Mouse (Mus musculus) spleen, postnatal 14 days (tissue): ENCODE measurements around the gene Zbtb25.

Experiments
- DNase-seq, 2 experiments: peaks; one replicate each; pipeline ENCODE4 v3.0.0; 2021 to 2022; ENCODE audit warnings: low spot score in 2 of 2

The Zbtb25 gene

DNA sequence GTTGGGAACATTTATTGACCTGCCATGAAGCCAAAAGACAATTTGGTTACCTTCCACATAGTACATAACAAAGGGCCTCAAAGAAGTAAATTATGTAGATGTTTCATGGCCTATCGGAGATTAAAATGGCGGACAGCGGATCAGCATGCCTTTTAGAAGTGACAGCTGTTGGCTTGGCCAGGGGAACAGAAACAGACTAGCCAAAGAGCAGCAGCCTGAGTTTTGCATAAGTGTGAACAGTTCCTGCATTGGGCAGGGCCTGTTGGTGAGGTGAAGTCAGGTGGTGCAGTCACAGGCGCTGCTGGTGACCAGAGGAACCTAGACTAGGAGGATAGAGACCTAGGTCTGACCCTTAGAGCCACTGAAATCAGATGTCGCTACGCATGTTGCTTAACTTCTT lies 7.7 kb upstream of the Zbtb25 start:
- no peak for DNase-seq

- DNase-seq = no peak
These were observed 7.2 kb upstream of the Zbtb25 start for GRCm38 (mm10) chr12:76376649-76377048.

GRCm38 (mm10) chr12:76375506-76375905 lies 6.1 kb upstream of the Zbtb25 start:
- no peak for DNase-seq

GRCm38 (mm10) chr12:76374911-76375310 lies 5.5 kb upstream of the Zbtb25 start:
- DNase-seq = no peak

DNA sequence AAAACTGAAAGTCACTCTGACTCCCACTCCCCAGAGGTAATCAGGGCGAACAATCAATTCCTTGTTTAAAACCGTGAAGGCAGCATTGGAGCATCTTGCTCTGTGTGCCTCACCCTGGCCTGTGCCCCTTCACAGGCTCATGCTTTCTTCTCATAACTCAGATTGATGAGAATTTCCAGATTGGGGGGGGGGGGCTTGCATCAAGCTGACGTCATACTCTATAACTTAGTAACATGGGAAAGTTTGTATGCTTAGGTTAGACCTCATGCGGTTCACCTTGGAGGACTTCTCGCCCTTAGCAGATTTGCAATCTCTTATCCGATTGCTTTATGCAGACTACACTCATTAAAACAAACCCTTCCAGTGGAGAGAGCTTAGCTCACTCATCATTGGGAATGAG lies 4.6 kb upstream of the Zbtb25 start:
- DNase-seq = no peak

GRCm38 (mm10) chr12:76372881-76373818 lies 3.7 kb upstream of the Zbtb25 start:
- DNase-seq = peak in 1 of 2 experiments; percentile 36

DNA sequence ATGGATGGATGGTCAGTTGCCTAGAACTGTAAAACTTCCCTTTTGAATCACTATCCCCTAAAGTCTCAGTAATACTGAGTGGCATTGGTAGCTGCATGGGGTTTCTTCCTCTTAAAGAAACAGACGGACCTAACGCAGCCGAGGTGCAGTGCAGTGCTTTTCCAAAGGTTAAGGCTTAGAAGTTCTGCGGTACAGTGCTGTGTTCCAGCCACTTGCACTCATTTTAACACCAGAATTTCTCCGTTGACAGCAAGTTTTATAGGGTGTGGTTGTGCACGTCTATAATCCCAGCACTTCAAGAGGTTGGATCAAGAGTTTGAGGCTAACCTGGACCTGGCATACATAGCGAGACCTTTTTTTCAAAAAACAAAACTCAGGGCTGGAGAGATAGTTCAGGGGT lies 2.6 kb upstream of the Zbtb25 start:
- no peak for DNase-seq

DNA sequence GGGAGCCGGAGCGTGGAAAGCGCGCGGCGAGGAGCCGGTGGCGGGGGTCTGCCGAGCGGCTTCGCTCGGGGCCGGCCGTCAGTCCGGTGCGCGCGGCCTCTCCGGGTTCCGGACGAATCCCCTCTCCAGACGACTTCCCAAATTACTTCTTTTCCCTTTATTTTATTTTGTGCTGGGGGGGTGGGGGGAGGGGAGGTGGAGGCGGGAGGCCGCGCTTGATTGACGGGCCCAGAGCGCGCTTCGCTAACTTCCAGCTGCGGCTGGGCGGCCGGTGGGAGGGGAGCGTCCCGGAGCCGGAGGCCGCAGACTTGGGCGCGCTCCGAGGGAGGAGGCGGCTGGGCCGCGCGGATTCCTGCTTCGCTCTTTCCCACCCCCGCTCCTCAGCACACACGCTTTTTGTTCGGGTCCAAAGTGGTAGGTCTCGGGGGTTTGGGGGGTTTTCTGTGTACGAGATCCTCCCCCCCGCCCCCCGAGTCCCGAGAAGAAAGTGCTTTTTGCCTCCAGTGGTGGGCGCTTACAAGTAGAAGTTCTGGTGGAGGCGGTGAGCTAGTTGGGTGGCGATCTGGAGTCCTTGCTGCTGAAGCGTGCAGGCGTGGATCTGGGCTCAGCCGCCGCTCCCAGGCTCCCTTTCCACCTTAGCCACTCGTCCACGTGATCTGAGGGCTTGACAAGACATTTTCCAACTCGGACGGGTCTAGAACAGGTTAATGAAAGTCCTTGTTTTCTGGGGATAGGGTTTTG lies 1.6 kb upstream of the Zbtb25 start:
- DNase-seq = peak; percentile 66 to 71

GRCm38 (mm10) chr12:76369978-76370830 lies 802 bp upstream of the Zbtb25 start, which contains the start of gene Zbtb1:
Gene Zbtb1, plus strand, starts transcription at chr12:76370266.
- peak; percentile 70 to 76 for DNase-seq

DNA sequence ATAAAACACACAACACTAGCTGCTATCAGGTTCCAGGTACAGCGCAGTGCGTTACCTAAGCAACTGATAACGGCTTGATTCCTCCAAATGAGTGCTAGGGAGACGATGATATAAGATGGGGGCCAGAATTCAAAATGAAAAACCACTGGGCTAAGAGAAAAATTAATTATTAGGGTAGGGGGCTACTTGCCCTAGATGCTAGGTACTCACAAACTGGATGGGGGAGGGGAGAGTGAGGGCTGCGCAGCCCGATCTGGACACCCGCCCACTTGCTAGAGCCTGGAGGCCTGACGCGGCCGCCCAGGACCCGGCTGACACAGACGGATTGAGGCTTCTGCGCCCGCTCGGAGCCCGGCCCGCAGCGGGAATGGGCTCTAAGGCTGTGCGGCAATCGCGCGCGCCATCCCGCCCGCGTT lies 604 bp downstream of the Zbtb25 start:
- peak in 1 of 2 experiments; percentile 27 for DNase-seq

- no peak for DNase-seq
These were observed 1.1 kb downstream of the Zbtb25 start for GRCm38 (mm10) chr12:76368201-76368789.

DNA sequence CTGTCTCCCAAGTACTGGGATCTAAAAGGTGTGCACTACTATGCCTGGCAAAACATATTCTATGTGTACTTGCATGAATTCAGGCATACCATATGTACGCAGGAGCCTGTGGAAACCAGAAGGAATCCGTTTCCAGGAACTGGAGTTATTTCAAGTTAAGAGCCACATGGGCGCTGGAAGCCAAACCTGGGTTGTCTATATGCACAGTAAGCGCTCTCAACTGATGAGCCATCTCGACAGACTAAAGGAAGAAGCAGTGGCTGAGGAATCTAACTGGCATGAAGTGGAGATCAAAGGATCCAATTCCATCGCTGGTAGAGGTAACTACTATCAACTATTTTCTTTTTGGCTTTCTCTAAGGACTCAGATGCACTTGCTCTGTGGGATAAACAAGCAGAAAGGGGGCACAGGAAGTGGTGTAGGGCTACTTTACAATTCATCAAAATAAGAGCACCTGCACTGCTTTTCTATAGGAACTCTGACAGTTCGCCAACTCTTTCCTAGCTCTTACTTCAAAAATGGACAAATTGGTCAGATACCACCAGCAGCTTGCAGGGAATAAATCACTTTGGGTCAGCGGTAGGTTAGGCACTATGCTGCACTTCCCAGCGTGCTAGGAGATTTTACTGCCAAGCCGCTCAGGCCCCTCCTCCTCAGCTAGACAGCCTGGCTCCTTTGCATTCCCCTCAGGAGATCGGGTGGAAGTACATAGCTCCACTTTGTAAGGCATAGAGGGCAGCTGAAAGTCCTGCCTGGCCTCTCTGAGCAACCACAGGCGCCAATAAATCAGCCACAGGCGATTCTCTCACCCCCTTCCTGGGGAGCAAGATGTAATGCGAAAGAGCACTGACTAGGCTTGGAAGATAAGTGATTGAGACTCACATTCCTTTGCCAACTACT lies 2.1 kb downstream of the Zbtb25 start:
- no peak for DNase-seq

- DNase-seq = no peak
These were observed 3.1 kb downstream of the Zbtb25 start for GRCm38 (mm10) chr12:76366276-76366675.

DNA sequence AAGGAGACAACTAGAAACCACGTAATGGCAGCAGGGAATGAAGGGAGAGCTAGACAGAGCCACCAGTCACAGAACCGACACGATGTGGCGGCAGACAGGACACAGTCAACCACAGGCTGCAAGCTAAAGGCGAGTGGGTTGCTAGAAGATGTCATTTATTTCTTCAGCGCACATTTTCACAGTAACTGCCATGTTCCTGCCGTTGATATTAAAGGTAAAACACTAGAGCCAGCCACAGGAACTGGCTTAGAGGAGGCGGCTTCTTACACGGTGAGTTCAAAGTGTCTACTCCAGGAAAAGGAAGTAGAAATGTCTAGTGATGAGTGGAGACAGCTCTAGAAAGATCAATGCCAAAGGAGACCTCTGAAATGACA lies 7.1 kb downstream of the Zbtb25 start:
- no peak for DNase-seq

- DNase-seq = no peak
These were observed 7.7 kb downstream of the Zbtb25 start for GRCm38 (mm10) chr12:76361405-76362302.

GRCm38 (mm10) chr12:76360868-76361267 lies 8.5 kb downstream of the Zbtb25 start:
- DNase-seq = no peak

DNA sequence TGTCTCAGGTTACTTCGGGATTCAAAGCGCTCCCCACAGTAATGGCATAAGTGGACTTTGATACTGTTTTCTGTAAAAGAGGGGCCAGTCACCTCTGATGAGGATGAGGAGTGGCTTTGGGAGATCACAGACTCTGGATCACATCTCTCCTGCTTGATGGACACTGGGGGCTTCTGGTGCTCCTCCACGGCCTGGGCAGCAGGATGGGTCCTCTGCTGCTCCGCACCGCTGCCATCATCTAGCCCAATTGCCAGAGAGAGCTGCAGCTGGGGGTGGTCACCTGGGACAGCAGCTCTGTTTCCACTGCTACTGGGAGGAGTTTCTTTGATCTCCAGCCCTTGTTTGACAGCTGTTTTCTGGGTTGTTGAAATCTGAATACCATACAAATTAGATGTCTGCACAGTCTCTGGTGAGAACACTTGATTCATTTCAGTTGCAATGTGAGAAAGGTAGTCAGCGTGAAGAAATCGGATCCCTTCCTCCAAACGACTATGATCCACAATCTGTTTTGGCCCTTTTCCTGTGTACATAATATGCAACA lies 19.7 kb downstream of the Zbtb25 start:
- no peak for DNase-seq

- no peak for DNase-seq
These were observed 23.5 kb downstream of the Zbtb25 start for GRCm38 (mm10) chr12:76345759-76346455.
